Comparison of ENCODE assay signal across 10 mouse cellular contexts in genomic region chr6:52962600-52963429, GRCm38 (mm10).
DNase-seq lines count a peak whose midpoint lies in the region; ATAC-seq and TF ChIP-seq lines count a peak whose summit lies in the region.
"Had no signal": no experiment of that assay in that cellular context is flagged by ENCODE, and none has a peak within 500 bp of the region (broad histone marks: within the 10 kb centered on the region; RNA-seq: fewer than 3 reads in every experiment).

No protein-coding gene starts in this region.

- H3K27me3 ChIP-seq in heart, embryonic 11.5 days (ENCODE audit: control insufficient read depth, insufficient read depth, low read length), result no peaks in the 10 kb centered on the region
- H3K27me3 ChIP-seq in midbrain, embryonic 11.5 days (ENCODE audit: control insufficient read depth, insufficient read depth, low read length), result no peaks in the 10 kb centered on the region
- no peaks in the 10 kb centered on the region for H3K27me3 ChIP-seq in midbrain, postnatal 0 days (ENCODE audit: insufficient read depth, low read length)
- H3K27me3 ChIP-seq in intestine, embryonic 15.5 days (replicated peaks), result no peaks in the 10 kb centered on the region
- H3K27me3 ChIP-seq: midbrain, embryonic 15.5 days had no signal

- 66% methylated on average over 4 of the region's 4 CpGs for WGBS in heart, embryonic 11.5 days (ENCODE audit: insufficient replicate concordance)
- 72% methylated on average over 4 of the region's 4 CpGs for WGBS in midbrain, embryonic 11.5 days
- 63% methylated on average over 4 of the region's 4 CpGs for WGBS in midbrain, postnatal 0 days
- 40% methylated on average over 4 of the region's 4 CpGs for WGBS in intestine, embryonic 15.5 days

- no peak for TF ChIP-seq CTCF in midbrain, postnatal 0 days (IDR thresholded peaks at IDR 0.05)

- H3K4me1 ChIP-seq in heart, embryonic 11.5 days (ENCODE audit: control insufficient read depth, insufficient read depth, low read length), result peaks cover 44% of the 10 kb centered on the region
- H3K4me1 ChIP-seq in midbrain, embryonic 11.5 days (ENCODE audit: control insufficient read depth, insufficient read depth, low read length), result peaks cover 2% of the 10 kb centered on the region; the same call in 1 of the 2 replicates
- H3K4me1 ChIP-seq in midbrain, postnatal 0 days (ENCODE audit: insufficient read depth, low read length), result peaks cover 16% of the 10 kb centered on the region; the same call in 1 of the 2 replicates
- H3K4me1 ChIP-seq in intestine, embryonic 15.5 days (replicated peaks), result peaks cover 28% of the 10 kb centered on the region

- no peak for ATAC-seq in heart, embryonic 11.5 days (replicated peaks; ENCODE audit: insufficient number of reproducible peaks, low FRiP score, low TSS enrichment)
- no peak for ATAC-seq in midbrain, embryonic 11.5 days (ENCODE audit: low FRiP score)
- ATAC-seq in midbrain, postnatal 0 days (ENCODE audit: low FRiP score), result no peak
- peak; percentile 48 for ATAC-seq in intestine, embryonic 15.5 days
- ATAC-seq in erythroblast, adult 5-6 weeks (replicated peaks; ENCODE audit: low FRiP score, poor library complexity, severe bottlenecking), result no peak

- no peaks in the 10 kb centered on the region for H3K36me3 ChIP-seq in heart, embryonic 11.5 days (ENCODE audit: control insufficient read depth, insufficient read depth, low read length)
- no peaks in the 10 kb centered on the region for H3K36me3 ChIP-seq in midbrain, embryonic 11.5 days (ENCODE audit: control insufficient read depth, insufficient read depth, low read length)
- no peaks in the 10 kb centered on the region for H3K36me3 ChIP-seq in midbrain, postnatal 0 days (ENCODE audit: insufficient read depth, low read length)
- no peaks in the 10 kb centered on the region for H3K36me3 ChIP-seq in intestine, embryonic 15.5 days
- H3K36me3 ChIP-seq: midbrain, embryonic 15.5 days had no signal

- H3K9me3 ChIP-seq in heart, embryonic 11.5 days (replicated peaks; ENCODE audit: control insufficient read depth, low read length), result no peaks in the 10 kb centered on the region
- H3K9me3 ChIP-seq in midbrain, embryonic 11.5 days (ENCODE audit: control insufficient read depth, low read length), result no peaks in the 10 kb centered on the region
- H3K9me3 ChIP-seq in midbrain, postnatal 0 days (ENCODE audit: low read length), result no peaks in the 10 kb centered on the region
- H3K9me3 ChIP-seq in intestine, embryonic 15.5 days, result no peaks in the 10 kb centered on the region
- H3K9me3 ChIP-seq: midbrain, embryonic 15.5 days had no signal

- no peak overlapping the region for H3K4me3 ChIP-seq in heart, embryonic 11.5 days (ENCODE audit: low read depth, low read length)
- no peak overlapping the region for H3K4me3 ChIP-seq in midbrain, embryonic 11.5 days (ENCODE audit: low read depth, low read length)
- no peak overlapping the region for H3K4me3 ChIP-seq in midbrain, postnatal 0 days (ENCODE audit: low read depth, low read length)
- H3K4me3 ChIP-seq in intestine, embryonic 15.5 days (replicated peaks), result no peak overlapping the region
- H3K4me3 ChIP-seq: midbrain, embryonic 15.5 days had no signal

- no peak for DNase-seq in heart, postnatal 36 days
- peak; percentile 82 for DNase-seq in midbrain, embryonic 11.5 days (ENCODE audit: low spot score, missing footprints)
- DNase-seq in midbrain, postnatal 0 days (ENCODE audit: low spot score), result no peak
- peak; percentile 17 for DNase-seq in yolk sac, embryonic 10.5 days (ENCODE audit: low spot score)
- DNase-seq in urinary bladder, adult 2 months (ENCODE audit: low spot score), result no peak
- DNase-seq: kidney, adult 9 months had no signal

- no peak overlapping the region for H3K9ac ChIP-seq in heart, embryonic 11.5 days (ENCODE audit: low read depth, low read length)
- no peak overlapping the region for H3K9ac ChIP-seq in midbrain, embryonic 11.5 days (ENCODE audit: low read length)
- no peak overlapping the region for H3K9ac ChIP-seq in midbrain, postnatal 0 days (replicated peaks; ENCODE audit: low read length, poor library complexity, severe bottlenecking)
- no peak overlapping the region for H3K9ac ChIP-seq in intestine, embryonic 15.5 days
- H3K9ac ChIP-seq: midbrain, embryonic 15.5 days had no signal

- intact Hi-C loops in heart, postnatal 36 days (cut with DNase I), result no loop called here

- H3K27ac ChIP-seq in heart, embryonic 11.5 days (ENCODE audit: low read depth, low read length), result peak overlapping the region; percentile 43; the same call in 1 of the 2 replicates
- H3K27ac ChIP-seq in midbrain, embryonic 11.5 days (ENCODE audit: low read depth, low read length), result no peak overlapping the region
- no peak overlapping the region for H3K27ac ChIP-seq in midbrain, postnatal 0 days (ENCODE audit: low read depth, low read length)
- H3K27ac ChIP-seq in intestine, embryonic 15.5 days, result peak overlapping the region; percentile 62
- H3K27ac ChIP-seq: midbrain, embryonic 15.5 days had no signal

- H3K4me2 ChIP-seq in heart, embryonic 11.5 days, result no peak overlapping the region
- H3K4me2 ChIP-seq in midbrain, embryonic 11.5 days, result no peak overlapping the region
- H3K4me2 ChIP-seq in midbrain, postnatal 0 days (ENCODE audit: low read depth, low read length, poor library complexity, severe bottlenecking), result no peak overlapping the region
- H3K4me2 ChIP-seq in intestine, embryonic 15.5 days (replicated peaks), result no peak overlapping the region
- H3K4me2 ChIP-seq: midbrain, embryonic 15.5 days had no signal

Comparison
In these comparisons a context has a peak if more than half of its experiments do, and no peak if none do; other contexts are left out.
1. DNase-seq: peak in midbrain, embryonic 11.5 days (single experiment) and yolk sac, embryonic 10.5 days (single experiment); none in heart, postnatal 36 days (0 of 2), midbrain, postnatal 0 days (single experiment) and urinary bladder, adult 2 months (single experiment).
2. H3K27ac ChIP-seq: peak in heart, embryonic 11.5 days (single experiment) and intestine, embryonic 15.5 days (single experiment); none in midbrain, embryonic 11.5 days (single experiment) and midbrain, postnatal 0 days (single experiment).